Mouse (Mus musculus): ENCODE data around the gene Tead1. TPM values are rescaled to one million over a fixed set of nuclear protein-coding genes. Genes with fewer than 3 reads are reported as not detected.
A peak's percentile ranks its signal among the peaks of the same experiment; 100 is the strongest.

Gene Tead1
- polyA plus RNA-seq, 1 experiment from 2014 or later = 18.0 TPM

DNA sequence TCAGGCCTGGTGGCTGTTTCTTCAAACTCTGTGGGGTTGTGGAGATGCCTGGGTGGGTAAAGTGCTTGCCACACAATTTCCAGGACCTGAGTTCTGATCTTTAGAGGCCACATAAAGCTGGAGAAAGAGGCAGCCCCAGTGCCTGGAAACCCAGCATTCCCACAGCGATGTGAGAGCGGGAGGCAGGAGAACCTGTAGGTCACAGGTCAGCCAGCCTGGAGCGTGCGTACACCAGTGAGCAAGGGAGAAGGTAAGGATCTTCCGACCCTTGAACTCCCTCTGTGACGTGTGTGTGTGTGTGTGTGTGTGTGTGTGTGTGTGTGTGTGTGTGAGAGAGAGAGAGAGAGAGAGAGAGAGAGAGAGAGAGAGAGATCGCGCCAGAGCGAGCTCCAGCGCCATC is 14.4 kb downstream of the Tead1 start:
- Histone ChIP-seq H3K4me3 (no peak overlapping the region), H3K27me3 (no peaks in the 10 kb centered on the region), H3K36me3 (no peaks in the 10 kb centered on the region), H3K9ac (replicated peaks) (no peak overlapping the region), H3K27ac (replicated peaks) (no peak overlapping the region), H3K4me2 (replicated peaks) (no peak overlapping the region), H3K9me3 (no peaks in the 10 kb centered on the region), H3K4me1 (peaks cover 43% of the 10 kb centered on the region)
- 75% methylated on average over 10 of the region's 10 CpGs for WGBS
- no peak for ATAC-seq (replicated peaks)

DNA sequence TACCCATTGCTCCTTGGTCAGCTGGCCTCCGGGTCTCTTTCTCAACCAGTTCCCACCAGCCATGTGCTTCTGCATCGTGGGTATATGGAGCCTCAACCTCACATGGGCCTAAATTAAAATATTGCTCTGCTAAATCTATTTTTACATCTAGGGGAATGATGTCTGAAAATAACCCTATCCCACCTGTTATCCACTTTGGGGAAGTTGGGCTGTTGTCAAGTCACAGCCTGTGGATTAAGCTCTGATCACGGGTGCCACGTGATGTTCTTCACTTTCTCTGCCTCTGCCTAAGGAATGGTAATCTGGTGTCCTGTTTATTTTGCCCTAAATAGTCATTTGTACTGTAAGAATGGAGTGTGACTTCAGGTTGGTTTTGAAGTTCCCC is 17.7 kb downstream of the Tead1 start:
- ATAC-seq (replicated peaks) = no peak
- Histone ChIP-seq H3K9me3 (no peaks in the 10 kb centered on the region), H3K4me3 (no peak overlapping the region), H3K27me3 (no peaks in the 10 kb centered on the region), H3K4me2 (replicated peaks) (peak overlapping the region; percentile 17; the same call in 1 of the 2 replicates), H3K27ac (replicated peaks) (peak overlapping the region; percentile 74), H3K9ac (replicated peaks) (no peak overlapping the region), H3K4me1 (peaks cover 55% of the 10 kb centered on the region), H3K36me3 (no peaks in the 10 kb centered on the region)
- WGBS = 41% methylated on average over 4 of the region's 4 CpGs

DNA sequence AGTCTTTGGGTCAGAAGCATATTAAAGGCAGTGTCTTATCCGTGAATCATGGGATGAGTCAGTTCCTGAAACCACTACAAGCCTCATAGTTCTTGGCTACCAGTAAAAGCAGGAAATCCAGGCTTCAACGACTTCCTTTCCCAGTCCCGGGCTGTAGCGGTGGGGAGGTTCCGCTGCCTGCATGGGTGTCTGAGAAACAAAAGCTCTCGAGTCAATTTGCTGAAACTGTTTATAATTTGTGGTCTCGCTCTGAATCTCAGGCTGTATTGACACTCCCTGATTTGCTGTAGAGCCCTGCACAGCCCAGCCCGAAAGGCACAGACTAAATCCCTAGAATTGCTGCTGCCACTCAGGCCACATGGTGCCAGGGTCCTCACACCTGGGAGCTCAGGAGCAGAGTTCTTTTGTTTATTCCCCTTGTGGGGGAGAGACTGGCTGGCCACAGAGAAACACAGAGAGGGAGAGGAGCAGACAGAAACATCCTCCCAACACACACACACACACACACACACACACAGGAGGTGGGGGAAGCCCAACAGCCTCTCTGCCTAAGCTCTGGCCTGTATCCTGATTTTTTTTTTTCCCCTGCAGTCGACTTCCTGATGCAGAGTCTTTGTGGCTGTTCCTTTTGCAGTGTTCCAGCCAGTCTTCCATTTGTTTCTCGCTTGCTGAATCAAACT is 18.2 kb downstream of the Tead1 start:
- Histone ChIP-seq H3K27ac (replicated peaks) (peak overlapping the region; percentile 74), H3K4me2 (replicated peaks) (peak overlapping the region; percentile 17), H3K9me3 (no peaks in the 10 kb centered on the region), H3K4me1 (peaks cover 55% of the 10 kb centered on the region), H3K27me3 (no peaks in the 10 kb centered on the region), H3K36me3 (no peaks in the 10 kb centered on the region), H3K9ac (replicated peaks) (0 out of 2 replicates have a peak overlapping the region, but pooled peaks have one; percentile 22), H3K4me3 (no peak overlapping the region)
- peak; percentile 57 for ATAC-seq (replicated peaks)
- WGBS = 5% methylated on average over 10 of the region's 10 CpGs

DNA sequence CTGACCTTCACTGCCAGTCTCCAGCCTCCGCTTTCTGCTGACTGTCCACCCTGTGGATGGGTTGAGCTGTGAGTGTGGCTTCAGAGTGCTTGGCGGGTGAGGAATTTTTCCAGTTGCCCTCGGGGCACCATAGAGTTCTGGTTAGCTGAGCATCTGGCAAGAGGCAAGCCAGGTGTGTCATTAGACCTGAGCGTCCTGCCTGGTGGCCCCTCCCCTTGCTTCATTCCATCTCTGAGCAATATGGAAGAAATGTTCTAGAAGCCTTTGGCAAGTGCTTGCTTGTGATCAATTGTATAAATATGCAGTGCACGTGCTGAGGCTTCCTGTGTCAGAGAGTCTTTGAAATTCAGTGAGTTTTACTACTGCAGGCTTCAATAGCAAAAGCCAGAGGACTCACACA is 21.0 kb downstream of the Tead1 start:
- 69% methylated on average over 5 of the region's 5 CpGs for WGBS
- Histone ChIP-seq H3K4me1 (peaks cover 53% of the 10 kb centered on the region), H3K4me3 (no peak overlapping the region), H3K36me3 (no peaks in the 10 kb centered on the region), H3K27me3 (no peaks in the 10 kb centered on the region), H3K4me2 (replicated peaks) (no peak overlapping the region), H3K27ac (replicated peaks) (no peak overlapping the region), H3K9me3 (no peaks in the 10 kb centered on the region), H3K9ac (replicated peaks) (no peak overlapping the region)
- ATAC-seq (replicated peaks) = no peak

DNA sequence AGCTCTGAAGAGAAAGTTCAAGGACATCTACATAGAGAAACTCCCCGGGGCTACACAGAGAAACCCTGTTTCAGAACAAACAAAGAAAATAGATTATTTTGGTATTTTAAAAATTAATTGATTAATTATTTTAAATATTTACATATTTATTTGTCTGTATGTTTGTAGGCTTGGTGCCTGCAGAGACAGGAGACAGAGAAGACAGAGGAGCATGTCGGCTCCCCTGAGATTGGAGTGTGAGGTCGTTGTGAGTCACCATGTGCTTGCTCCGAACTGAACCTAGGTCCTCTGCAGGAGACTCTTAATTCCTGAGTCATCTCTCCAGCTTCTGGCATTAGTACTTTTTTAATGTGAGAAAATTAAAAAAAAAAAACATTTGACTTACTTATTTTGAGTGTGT is 24.2 kb downstream of the Tead1 start:
- 86% methylated on average over 4 of the region's 4 CpGs for WGBS
- Histone ChIP-seq H3K4me3 (no peak overlapping the region), H3K27me3 (no peaks in the 10 kb centered on the region), H3K9ac (replicated peaks) (no peak overlapping the region), H3K36me3 (no peaks in the 10 kb centered on the region), H3K4me1 (peaks cover 21% of the 10 kb centered on the region), H3K4me2 (replicated peaks) (no peak overlapping the region), H3K9me3 (no peaks in the 10 kb centered on the region), H3K27ac (replicated peaks) (no peak overlapping the region)
- no peak for ATAC-seq (replicated peaks)

DNA sequence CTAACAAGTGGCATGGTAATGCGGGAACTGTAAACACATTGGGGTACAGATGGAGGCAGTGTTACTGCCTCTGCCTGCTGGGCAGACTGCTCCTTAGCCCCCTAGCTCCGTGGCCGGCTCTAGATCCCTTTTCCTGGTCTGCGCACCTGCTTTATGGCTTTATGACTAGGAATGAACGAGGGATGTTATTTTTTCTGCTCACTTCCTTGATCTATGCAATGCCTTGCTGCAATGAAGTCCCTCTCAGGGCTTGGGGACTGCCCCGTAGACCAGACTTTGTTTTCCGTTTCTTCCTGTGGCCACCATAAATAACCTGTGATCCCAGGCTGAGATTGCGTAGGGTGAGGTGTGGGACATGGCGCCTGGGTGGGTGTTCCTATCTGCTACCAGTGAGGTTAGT is 26.8 kb downstream of the Tead1 start:
- Histone ChIP-seq H3K27me3 (no peaks in the 10 kb centered on the region), H3K27ac (replicated peaks) (no peak overlapping the region), H3K4me1 (no peaks in the 10 kb centered on the region; the same call in none of the 2 replicates), H3K36me3 (no peaks in the 10 kb centered on the region), H3K9me3 (no peaks in the 10 kb centered on the region), H3K4me3 (no peak overlapping the region), H3K4me2 (replicated peaks) (no peak overlapping the region), H3K9ac (replicated peaks) (no peak overlapping the region)
- WGBS = 86% methylated on average over 9 of the region's 9 CpGs
- ATAC-seq (replicated peaks) = no peak

DNA sequence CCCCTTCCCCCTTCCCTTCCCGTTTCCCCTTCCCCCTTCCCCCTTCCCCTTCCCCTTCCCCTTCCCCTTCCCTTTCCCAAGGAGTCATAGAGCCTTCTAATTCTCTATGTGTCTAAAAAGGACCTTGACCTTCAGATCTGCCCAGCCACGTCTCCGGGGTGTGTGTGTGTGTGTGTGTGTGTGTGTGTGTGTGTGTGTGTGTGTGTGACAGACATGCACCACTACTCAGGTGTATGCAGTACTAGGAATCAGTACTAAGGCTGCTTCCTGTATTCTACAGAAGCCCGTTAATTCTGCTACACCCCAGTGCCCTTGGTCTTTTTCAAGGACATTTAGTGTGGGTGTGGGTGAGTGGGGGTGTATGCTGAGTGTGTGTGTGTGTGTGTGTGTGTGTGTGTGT is 27.6 kb downstream of the Tead1 start:
- H3K4me2 ChIP-seq (replicated peaks) = no peak overlapping the region
- H3K27me3 ChIP-seq = no peaks in the 10 kb centered on the region
- no peak overlapping the region for H3K27ac ChIP-seq (replicated peaks)
- H3K9me3 ChIP-seq = no peaks in the 10 kb centered on the region
- H3K4me1 ChIP-seq = no peaks in the 10 kb centered on the region; the same call in none of the 2 replicates
- no peak overlapping the region for H3K9ac ChIP-seq (replicated peaks)
- H3K4me3 ChIP-seq = no peak overlapping the region
- 72% methylated on average over 3 of the region's 4 CpGs for WGBS
- no peaks in the 10 kb centered on the region for H3K36me3 ChIP-seq
- ATAC-seq (replicated peaks) = no peak

DNA sequence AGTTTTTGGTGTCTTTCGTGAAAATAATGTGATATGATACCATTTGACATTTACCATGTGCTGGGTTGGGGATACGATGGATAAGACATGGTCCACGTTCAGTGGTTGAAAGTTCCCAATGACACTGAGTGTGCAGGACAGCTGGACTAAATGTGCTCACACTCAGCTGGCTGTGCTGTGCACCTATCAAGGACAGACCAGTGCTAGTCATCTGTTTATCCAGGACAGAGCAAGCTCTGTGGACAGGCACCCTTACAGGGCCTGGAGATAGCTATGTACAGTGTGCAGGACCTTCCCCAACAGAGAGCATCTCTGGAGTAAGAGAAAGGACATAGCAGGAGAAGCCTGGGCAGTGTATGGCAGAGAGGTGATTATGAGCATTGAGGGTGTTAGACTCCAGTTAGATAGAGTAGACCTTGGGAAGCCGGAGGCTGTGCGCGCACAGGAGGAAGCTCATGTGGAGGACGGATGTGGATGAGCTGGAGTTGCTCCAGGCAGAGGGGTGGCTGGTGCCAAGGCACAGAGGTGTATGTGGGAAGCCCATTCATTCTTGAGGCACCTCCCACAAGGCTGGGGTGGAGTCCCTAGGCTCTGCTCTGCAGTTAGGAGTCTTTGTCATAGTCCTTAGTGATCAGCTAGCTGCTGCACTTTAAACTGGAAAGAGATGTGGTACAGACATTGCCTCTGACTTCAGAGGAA is 31.4 kb downstream of the Tead1 start:
- WGBS = 82% methylated on average over 7 of the region's 7 CpGs
- H3K27ac ChIP-seq (replicated peaks) = no peak overlapping the region

DNA sequence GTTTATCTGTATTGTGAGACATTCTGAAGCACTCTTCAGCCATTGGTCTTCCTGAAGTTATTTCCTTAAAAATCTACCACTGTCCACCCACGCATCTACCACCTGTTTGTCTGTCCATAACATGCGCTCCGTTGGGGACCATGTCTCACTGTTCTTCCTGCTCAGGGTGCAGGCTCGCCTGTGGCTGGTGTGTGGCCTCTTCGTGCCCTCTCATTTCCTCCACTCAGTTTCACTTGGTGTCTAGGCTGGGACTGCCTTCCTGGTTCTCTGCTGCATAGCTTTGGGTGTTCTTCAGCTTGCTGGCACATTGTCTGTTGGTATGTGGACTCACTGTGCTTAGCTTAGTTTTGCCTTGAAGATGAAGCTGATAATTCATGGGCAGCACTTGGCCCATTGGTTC is 32.9 kb downstream of the Tead1 start:
- no peak overlapping the region for H3K27ac ChIP-seq (replicated peaks)
- ATAC-seq (replicated peaks) = no peak
- H3K4me2 ChIP-seq (replicated peaks) = no peak overlapping the region
- no peak overlapping the region for H3K4me3 ChIP-seq
- WGBS = 94% methylated on average over 5 of the region's 5 CpGs
- H3K4me1 ChIP-seq = peaks cover 11% of the 10 kb centered on the region
- H3K36me3 ChIP-seq = no peaks in the 10 kb centered on the region
- no peaks in the 10 kb centered on the region for H3K9me3 ChIP-seq
- no peak overlapping the region for H3K9ac ChIP-seq (replicated peaks)
- H3K27me3 ChIP-seq = no peaks in the 10 kb centered on the region

More for the DNA sequence above, 31.4 kb downstream of the Tead1 start:
- no peak for ATAC-seq (replicated peaks)
- no peaks in the 10 kb centered on the region for H3K27me3 ChIP-seq
- H3K4me2 ChIP-seq (replicated peaks) = no peak overlapping the region
- no peak overlapping the region for H3K9ac ChIP-seq (replicated peaks)
- H3K36me3 ChIP-seq = no peaks in the 10 kb centered on the region
- no peak overlapping the region for H3K4me3 ChIP-seq
- H3K4me1 ChIP-seq = peaks cover 3% of the 10 kb centered on the region
- no peaks in the 10 kb centered on the region for H3K9me3 ChIP-seq

DNA sequence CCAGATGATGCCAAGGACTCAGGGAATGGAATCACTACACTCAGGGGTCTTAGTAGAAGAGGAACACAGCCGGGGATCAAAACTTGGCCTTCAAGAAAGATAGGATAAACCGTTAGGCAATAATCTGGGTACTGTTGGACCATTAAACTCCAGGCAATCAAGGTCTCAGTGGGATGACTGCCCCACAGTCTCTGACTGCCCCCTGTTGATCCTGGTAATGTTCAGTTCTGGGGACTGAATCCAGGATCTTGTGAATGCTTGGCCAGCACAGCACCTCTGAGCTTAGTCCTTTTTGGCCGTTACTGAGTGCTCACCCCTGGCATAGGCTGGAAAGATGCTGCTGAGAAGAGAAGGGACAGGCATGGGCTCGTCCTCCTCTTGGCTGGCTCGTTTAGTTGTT is 34.4 kb downstream of the Tead1 start:
- no peaks in the 10 kb centered on the region for H3K27me3 ChIP-seq
- no peak overlapping the region for H3K4me2 ChIP-seq (replicated peaks)
- H3K36me3 ChIP-seq = no peaks in the 10 kb centered on the region
- no peaks in the 10 kb centered on the region for H3K9me3 ChIP-seq
- no peak overlapping the region for H3K4me3 ChIP-seq
- no peak overlapping the region for H3K27ac ChIP-seq (replicated peaks)
- ATAC-seq (replicated peaks) = no peak
- no peak overlapping the region for H3K9ac ChIP-seq (replicated peaks)
- 48% methylated on average over 5 of the region's 5 CpGs for WGBS
- peaks cover 25% of the 10 kb centered on the region for H3K4me1 ChIP-seq

DNA sequence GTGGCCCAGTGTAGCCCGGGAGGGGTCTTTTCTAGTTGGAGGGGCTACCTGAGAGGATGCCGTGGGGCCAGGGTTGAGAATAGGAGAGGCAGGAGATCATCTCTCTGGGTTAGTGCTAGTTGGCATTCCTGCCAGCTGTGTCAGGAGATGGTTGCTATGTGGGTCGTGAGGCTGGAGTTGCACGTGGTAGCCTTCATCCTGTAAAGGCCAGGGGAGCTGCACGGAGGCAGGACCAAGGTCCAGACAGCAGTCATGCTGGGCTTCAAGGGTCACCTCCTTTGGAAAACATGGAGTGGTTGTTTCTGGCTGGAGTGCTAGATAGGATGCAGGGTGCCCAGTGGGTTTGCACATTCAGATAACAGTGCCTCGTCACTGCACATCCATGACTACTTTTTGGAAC is 35.7 kb downstream of the Tead1 start:
- Histone ChIP-seq H3K27ac (replicated peaks) (no peak overlapping the region), H3K4me3 (no peak overlapping the region), H3K27me3 (no peaks in the 10 kb centered on the region), H3K4me2 (replicated peaks) (no peak overlapping the region), H3K9ac (replicated peaks) (no peak overlapping the region), H3K36me3 (no peaks in the 10 kb centered on the region), H3K9me3 (no peaks in the 10 kb centered on the region), H3K4me1 (peaks cover 29% of the 10 kb centered on the region)
- no peak for ATAC-seq (replicated peaks)
- 81% methylated on average over 6 of the region's 6 CpGs for WGBS

DNA sequence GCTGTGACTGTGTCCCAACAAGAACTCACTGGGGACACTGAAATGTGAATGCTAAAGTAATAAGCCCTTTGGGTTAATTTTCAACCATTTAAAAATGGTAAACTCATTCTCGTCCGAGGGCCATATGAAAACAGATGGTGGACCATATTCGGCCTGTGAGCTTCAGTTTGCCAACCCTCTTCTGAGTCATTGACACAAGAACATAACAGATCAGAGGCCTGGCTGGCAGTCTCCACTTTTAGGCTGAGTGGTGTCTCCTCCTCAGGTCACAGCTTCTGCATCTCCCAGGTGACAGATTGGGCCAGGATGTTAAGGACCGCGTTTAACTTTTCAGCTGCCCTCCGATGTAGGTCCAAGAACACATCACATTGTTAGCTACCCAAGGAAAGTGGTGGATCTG is 37.6 kb downstream of the Tead1 start:
- Histone ChIP-seq H3K4me2 (replicated peaks) (no peak overlapping the region), H3K27me3 (no peaks in the 10 kb centered on the region), H3K27ac (replicated peaks) (no peak overlapping the region), H3K36me3 (no peaks in the 10 kb centered on the region), H3K9ac (replicated peaks) (no peak overlapping the region), H3K4me3 (no peak overlapping the region), H3K9me3 (no peaks in the 10 kb centered on the region), H3K4me1 (peaks cover 44% of the 10 kb centered on the region)
- 75% methylated on average over 6 of the region's 6 CpGs for WGBS
- no peak for ATAC-seq (replicated peaks)

DNA sequence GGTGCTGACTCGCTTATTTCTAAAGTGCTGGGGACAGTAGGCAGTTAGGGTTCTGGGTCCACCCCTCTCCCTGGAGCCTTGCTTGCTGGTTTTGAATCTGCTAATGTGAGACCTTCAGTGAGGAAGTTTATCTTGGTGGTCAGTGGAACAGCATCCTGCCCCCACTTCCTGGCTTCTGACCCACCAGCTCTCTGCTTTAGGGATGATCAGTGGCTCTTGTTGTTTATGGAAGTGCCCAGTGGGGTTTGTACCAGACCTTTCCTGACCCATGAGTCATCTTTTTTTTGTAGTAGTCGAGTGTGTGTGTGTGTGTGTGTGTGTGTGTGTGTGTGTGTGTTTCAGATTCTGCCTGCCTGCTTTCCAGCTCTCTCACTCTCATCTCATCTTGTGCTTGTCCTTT is 38.6 kb downstream of the Tead1 start:
- Histone ChIP-seq H3K9me3 (no peaks in the 10 kb centered on the region), H3K27ac (replicated peaks) (no peak overlapping the region), H3K4me1 (peaks cover 44% of the 10 kb centered on the region), H3K27me3 (no peaks in the 10 kb centered on the region), H3K36me3 (no peaks in the 10 kb centered on the region), H3K4me2 (replicated peaks) (no peak overlapping the region), H3K9ac (replicated peaks) (no peak overlapping the region), H3K4me3 (no peak overlapping the region)
- ATAC-seq (replicated peaks) = no peak
- 52% methylated on average over 2 of the region's 2 CpGs for WGBS

Measured in forebrain, embryonic 15.5 days (tissue).